Mouse (Mus musculus): ENCODE measurements around the gene Nudt11.
"Not testable (repeated sequence)": the region's sequence is repeated elsewhere in the genome, so short reads cannot be mapped to it uniquely, and the experiment has no call there.

Gene Nudt11

DNA sequence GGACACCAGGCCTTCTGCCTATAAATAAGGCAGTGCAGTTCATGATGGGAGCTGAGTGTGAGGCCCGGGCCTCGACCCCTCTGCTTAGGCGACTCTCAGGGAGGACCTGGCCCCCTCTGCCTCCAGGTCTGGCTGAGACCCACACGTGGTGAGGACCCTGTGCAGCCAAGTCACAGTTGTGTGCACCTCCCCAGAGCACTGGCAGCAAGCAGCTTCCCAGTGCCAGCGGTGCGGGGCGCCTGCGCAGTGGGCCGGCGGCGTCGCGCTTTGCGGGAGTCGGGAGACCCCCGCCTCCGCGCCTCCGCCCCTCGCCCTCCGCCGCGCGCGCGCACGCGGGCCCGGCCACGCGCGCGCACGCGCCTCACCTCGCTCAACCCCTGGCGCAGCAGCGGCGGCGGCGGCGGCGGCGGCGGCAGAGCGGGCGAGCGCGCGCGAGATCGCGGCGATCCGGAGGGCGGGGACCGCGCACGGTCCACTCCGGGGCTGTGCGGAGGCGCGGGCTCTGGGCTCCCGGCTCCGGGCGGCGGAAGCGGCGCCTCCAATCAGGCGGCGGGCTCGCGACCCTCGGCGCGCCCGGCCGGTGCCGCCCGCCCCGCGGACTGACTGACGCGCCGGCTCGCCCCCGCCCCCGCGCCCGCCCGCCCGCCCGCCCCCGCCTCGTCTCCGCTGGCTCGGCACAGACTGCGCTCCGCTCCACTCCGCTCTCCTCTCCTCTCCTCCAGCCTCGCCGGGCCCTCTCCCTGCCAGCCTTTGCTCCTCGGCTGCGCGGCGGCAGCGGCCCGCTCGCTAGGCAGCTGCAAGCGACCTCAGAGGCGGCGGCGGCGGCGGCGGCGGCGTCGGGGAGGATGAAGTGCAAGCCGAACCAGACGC, at the start of gene Nudt11:
Gene Nudt11 (plus strand): TSS at position 388 of the 870 bp plus-strand sequence.
- not testable (repeated sequence) for DNase-seq (ENCODE audit: low read depth, low spot score)

- DNase-seq (ENCODE audit: low read depth, low spot score): not testable (repeated sequence)
Measured at GRCm38 (mm10) chrX:6047936-6048614, 822 bp downstream of the Nudt11 start.

DNA sequence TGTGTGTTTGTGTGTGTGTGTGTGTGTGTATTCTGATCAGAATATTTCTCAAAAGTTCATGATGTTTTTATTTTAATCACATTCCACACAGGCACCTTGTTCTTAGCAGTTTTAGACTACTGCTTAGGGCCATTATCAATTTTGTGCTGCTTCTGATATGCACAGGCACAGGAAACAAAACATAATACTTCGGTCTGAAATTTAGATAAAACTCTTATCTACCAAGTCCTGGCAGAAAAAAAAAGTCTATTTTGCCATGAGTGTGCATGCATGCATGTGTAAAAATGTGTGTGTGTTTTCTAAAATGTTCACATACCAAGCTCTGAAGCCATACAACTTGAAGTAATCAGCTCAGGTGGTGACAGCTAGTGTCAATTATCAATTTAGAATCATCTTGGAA, 14.3 kb downstream of the Nudt11 start:
- DNase-seq (ENCODE audit: low read depth, low spot score): no peak

DNA sequence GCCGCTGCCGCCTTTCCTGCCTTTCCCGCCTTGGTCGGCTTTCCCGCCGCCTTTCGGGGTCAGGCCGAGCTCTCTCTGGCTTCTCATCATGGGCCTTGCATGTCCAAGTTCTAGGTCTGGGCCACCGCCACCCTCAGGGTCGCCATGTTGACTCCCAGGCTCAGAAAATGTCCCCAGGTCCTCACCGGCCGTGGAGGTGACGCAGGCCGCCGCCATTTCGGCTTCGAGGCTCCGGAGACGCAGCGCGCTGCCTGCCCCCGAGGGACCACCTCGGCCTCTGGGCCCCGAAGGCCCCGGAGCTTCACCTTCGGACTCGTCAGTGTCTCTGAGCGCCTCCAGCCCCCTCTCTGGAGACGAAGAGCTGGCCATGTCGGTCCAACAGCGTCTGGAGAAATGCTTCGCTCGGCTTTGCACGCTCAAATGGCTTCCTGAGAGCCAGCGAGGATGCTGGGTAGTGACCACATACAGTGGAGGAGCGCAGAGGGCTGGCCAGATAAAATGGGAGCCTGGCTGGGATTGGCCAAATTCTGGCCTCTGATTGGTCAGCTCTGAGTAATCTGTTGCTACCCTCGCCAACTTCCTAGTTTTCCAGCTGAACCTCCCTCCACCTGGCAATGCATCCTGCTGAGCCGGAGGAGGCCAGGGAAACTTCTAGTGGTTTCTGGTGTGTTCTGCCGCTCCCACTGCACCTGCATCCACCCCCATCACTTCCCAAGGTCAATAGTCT, 35.9 kb downstream of the Nudt11 start, which contains the start of gene AU022751:
Gene AU022751 (minus strand): TSS at position 466 of the 727 bp plus-strand sequence.
- no peak for DNase-seq (ENCODE audit: low read depth, low spot score)

- DNase-seq (ENCODE audit: low read depth, low spot score): no peak
Measured at GRCm38 (mm10) chrX:6091547-6091946, 44.3 kb downstream of the Nudt11 start.

GRCm38 (mm10) chrX:6091996-6092757, 44.9 kb downstream of the Nudt11 start:
- DNase-seq (ENCODE audit: low read depth, low spot score): peak; percentile 63

Data from mesoderm, embryonic 11.5 days (tissue).